Mouse (Mus musculus) urinary bladder, adult 18-20 months (tissue): Measurements from ENCODE around the gene Slmap.

Source experiments
- DNase-seq, 2 experiments: peaks; one replicate each; pipeline ENCODE4 v3.0.0; 2022; ENCODE audit warnings: low spot score in 2 of 2, mixed read lengths in 2 of 2

The Slmap gene

GRCm38 (mm10) chr14:26477738-26478137 is 57.0 kb downstream of the Slmap start:
- no peak for DNase-seq

GRCm38 (mm10) chr14:26476391-26476790 is 58.3 kb downstream of the Slmap start:
- DNase-seq = no peak

GRCm38 (mm10) chr14:26467974-26468373 is 66.8 kb downstream of the Slmap start:
- DNase-seq = no peak

- no peak for DNase-seq
Measured at GRCm38 (mm10) chr14:26466544-26467125, 68.1 kb downstream of the Slmap start.

DNA sequence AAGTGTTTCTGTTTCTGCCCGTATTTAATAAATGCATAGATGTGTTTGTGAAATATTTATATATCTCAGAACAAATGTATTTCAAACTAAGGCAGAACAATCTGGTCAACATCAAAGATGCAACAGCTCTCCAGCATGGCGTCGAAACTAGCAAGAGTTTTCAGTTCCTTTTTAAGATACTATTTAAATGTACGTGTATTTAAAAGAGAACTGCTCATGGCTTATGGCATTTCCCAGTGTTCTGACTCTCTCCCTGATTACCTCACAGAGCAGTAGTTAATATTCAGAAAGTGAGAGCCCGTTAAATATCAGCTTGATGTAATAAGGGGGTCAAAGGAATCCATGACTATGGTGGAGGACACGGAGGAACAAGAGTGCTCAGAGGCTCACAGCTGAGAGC is 68.8 kb downstream of the Slmap start:
- DNase-seq = no peak

- no peak for DNase-seq
Measured at GRCm38 (mm10) chr14:26459516-26459915, 75.2 kb downstream of the Slmap start.

DNA sequence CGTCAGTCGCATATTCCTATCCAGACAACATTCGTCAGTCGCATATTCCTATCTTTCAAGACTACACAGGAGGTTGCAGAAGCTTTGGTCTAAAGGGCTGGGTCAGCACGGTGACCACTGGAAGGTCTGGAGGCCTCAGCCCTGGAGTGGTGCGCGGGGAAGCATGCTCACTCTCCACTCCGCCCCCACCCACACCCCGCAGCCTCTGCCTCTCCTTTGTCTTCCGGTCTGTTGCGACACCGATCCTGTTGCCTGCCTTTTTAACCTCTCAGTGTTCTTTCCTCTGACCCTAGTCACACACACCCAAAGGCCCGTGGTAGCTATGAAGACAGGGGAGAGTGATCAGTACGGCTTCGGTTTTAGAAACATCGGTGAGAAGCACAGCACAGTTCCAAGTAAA is 79.9 kb downstream of the Slmap start:
- no peak for DNase-seq

GRCm38 (mm10) chr14:26450036-26450800 is 84.5 kb downstream of the Slmap start:
- DNase-seq = peak in 1 of 2 experiments; percentile 10

DNA sequence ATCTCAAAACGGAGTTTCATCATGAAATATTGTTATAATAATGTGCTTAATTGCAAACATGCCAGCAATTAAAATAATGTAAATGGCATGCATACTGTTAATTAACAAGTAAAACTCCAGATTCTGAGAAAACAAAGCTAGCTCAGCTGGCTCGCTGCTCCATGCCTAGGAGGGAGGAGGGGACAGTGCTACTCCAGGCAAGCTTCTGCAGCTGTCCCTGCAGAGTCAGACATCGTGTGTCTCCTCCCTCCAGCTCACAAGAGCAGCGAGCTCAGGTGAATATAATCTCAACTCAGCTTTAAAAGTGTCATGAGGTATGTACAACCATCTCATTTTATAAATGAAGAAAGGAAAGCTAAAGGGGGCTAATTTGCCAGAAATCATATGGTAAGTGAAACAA is 86.2 kb downstream of the Slmap start:
- DNase-seq = no peak

DNA sequence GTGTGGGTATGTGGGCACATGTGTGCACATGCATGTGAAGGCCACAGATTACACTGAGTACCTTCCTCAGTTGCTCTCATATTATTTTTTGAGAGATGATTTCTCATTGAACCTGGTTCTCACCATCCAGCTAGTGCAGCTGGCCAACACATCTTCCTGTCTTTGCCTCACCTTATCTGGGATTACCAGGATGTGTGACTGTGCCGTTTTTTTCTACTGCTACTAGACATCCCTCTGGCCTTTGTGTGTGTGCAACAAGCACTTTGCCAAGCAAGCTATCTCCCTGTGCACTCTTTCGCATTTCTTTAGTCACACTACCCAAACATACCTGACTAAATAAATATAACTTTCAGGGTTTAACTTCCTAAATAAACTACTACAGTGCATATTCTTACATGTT is 87.5 kb downstream of the Slmap start:
- DNase-seq = no peak

- DNase-seq = no peak
Measured at GRCm38 (mm10) chr14:26446538-26446937, 88.2 kb downstream of the Slmap start.

DNA sequence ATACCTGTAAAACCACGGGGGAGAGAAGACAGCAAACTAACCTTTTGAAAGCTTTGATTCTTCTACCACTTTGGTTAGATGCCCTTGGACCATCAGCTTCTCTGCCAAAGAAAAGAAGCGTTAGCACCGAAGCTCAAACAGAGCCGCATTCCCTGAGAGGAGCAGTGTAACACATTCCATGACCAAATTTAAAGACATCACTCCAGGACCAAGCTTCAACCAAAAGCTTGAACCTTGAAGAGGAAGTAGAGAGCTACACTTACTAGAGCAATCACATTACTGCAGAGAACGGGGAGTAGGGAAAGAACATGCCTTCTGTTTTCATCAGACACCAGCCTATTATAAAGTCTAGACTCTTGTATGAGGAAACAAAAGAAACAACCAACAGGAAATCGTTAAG is 92.2 kb downstream of the Slmap start:
- no peak for DNase-seq

DNA sequence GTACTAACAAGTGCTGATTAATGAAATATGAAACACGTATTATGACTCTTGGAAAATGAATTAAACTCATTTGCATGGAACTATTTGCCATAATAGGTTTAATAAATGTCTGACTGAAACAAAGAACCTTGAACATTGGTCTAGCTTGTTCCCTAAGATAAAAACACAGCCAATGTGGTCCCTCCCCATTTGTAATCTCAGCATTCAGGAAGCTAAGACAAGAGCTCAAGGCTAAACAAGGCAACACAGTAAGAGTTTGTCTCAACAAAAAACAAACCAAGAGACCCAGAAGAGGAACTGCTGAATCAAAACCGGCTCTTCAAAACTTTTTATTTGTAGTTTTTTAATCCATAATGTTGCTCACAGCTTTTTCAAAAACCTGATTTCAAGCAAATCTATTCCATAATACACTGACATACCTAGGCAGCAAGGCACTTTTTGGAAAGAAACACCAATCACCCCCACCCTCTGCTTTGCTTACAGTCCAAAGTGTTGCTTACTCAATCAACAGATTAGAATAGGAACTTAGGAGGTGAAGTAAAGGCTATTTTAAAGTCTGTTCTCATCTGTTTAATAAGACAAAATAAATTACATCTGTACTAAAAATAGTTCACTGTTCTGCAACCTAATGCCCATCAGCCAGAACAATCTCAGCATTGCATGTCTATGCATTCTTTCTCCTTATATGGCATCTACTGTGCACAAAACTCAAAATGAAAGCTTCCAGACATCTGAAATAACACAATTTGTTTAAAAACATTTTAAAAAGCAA is 93.5 kb downstream of the Slmap start:
- no peak for DNase-seq

- no peak for DNase-seq
Measured at GRCm38 (mm10) chr14:26439996-26440395, 94.7 kb downstream of the Slmap start.

- DNase-seq = no peak
Measured at GRCm38 (mm10) chr14:26437771-26438170, 97.0 kb downstream of the Slmap start.

GRCm38 (mm10) chr14:26436304-26436703 is 98.4 kb downstream of the Slmap start:
- DNase-seq = no peak

DNA sequence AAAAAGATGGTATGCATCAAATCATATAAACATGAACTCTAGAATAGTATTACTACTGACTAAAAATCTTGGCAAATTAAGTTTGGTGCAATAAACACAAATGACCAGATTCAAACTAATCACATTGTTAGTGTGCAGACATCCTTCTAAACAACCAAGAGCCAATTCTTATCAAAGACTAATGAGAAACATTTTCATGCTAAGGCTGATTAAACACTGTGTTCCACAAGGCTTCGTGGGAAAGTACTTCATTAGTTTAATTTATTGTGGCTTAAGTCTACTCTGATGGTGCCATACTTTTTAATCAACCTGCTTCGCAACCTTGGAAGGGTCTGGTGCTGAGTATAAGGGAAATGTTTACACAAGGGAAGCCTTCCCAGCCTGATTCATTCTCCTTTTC is 102.4 kb downstream of the Slmap start:
- DNase-seq = no peak

DNA sequence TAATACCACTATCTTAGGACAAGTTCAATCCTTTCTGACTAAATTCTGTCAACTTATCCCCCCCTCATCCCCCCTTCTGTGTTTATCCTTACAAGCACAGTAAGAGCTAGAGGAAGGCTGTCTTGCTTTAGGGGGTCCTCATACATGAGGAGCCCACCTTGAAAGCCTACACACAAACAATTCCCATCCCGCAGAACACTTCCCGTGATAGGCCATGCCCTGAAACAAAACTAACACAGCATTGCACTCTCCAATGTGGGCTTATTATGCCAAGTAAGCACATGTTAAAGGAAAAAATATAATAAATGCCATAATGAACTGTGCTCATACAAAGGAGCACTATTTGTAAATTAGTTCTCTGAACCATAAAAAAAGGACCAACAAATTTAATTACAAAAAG is 102.8 kb downstream of the Slmap start:
- DNase-seq = no peak

DNA sequence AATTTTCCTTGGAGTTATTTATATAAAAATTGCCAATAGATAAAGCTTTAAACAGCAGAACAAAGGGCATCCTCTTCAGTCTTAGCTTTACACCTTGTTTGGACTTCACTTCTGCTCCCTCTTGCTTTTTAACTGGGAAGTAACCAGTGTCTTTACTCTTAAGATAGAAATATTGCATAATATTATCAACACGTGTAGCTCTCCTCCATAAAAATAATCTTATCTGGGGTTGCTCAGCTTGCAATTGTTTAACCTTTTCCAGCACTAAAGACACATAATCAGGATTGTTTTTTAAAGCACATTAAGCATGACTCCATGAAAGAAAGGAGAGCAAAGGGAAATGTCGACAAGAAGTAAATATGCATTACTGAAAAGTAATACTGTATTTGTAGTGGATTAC is 114.5 kb downstream of the Slmap start:
- no peak for DNase-seq

DNA sequence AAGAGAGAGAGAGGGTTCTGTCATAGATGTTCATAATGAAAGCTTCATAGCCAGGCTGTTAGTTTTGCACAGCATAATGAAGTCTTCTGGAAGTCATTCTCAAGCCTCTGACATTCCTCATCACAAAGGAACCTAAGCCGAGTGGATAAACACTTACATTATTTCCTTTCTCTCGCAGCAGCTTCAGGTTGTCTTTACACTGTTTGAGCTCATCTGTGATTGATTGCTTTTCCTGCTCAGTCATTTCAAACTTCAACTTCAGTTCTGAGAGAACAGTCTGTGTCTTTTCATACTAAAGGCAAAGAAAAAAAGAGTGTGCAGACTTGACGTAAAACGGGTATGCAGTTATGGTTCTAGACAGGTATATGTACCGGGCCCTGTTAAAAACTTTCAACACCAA is 116.8 kb downstream of the Slmap start:
- DNase-seq = no peak

DNA sequence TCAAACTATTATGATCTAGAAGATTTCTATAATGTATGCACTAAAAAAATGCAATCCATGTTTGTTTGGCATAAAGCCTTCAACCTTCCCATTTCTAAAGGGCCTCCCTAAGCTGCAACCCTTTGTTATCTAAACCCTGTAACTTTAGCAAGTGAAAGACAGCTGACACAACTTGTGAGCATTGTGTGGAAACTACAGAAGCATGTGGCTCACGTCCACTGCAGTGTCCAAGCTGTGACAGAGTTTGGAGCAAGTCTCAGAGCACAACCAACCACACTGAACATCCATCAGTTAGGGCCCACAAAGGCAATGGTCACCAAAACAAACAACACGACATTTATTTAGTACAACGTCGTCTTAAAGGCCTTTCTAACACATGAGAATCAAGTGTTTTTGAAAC is 117.6 kb downstream of the Slmap start:
- no peak for DNase-seq

- DNase-seq = no peak
Measured at GRCm38 (mm10) chr14:26413581-26413980, 121.2 kb downstream of the Slmap start.

GRCm38 (mm10) chr14:26406746-26407145 is 128.0 kb downstream of the Slmap start:
- DNase-seq = no peak
